ENCODE assay signal across 34 mouse cellular contexts in genomic region chr3:145574468-145574867, GRCm38 (mm10).
"Had no signal": no experiment of that assay in that cellular context is flagged by ENCODE, and none has a peak within 500 bp of the region (broad histone marks: within the 10 kb centered on the region; RNA-seq: fewer than 3 reads in every experiment).

No protein-coding gene starts in this region.

- H3K4me2 ChIP-seq: heart, embryonic 11.5 days; heart, embryonic 13.5 days; heart, embryonic 15.5 days; hindbrain, embryonic 12.5 days; hindbrain, embryonic 13.5 days; hindbrain, embryonic 14.5 days; hindbrain, embryonic 15.5 days; intestine, embryonic 15.5 days; kidney, embryonic 15.5 days had no signal

- H3K9me3 ChIP-seq: heart, embryonic 13.5 days; heart, embryonic 15.5 days; hindbrain, embryonic 10.5 days; hindbrain, embryonic 12.5 days; hindbrain, embryonic 13.5 days; hindbrain, embryonic 15.5 days; intestine, embryonic 15.5 days; kidney, embryonic 15.5 days had no signal

- DNase-seq: heart, postnatal 10 days; heart, postnatal 14 days; heart, postnatal 36 days; heart, postnatal 4 days; kidney, adult 11 months; kidney, adult 18-20 months; kidney, adult 2 months; kidney, adult 8-10 months; kidney, adult 9 months; kidney, postnatal 10 days; kidney, postnatal 14 days; kidney, postnatal 25 days; kidney, postnatal 36 days; kidney, postnatal 4 days; layer of hippocampus, adult 9-11 months; layer of hippocampus, postnatal 36 days had no signal

- ATAC-seq: hindbrain, embryonic 16.5 days; hindbrain, postnatal 0 days; inflammation-experienced regulatory T-cells, adult 6 months; intestine, embryonic 15.5 days; intestine, embryonic 16.5 days; intestine, postnatal 0 days had no signal

- H3K27ac ChIP-seq: heart, embryonic 13.5 days; heart, embryonic 15.5 days; hindbrain, embryonic 10.5 days; hindbrain, embryonic 12.5 days; hindbrain, embryonic 13.5 days; hindbrain, embryonic 14.5 days; hindbrain, embryonic 15.5 days; hindbrain, postnatal 0 days; intestine, embryonic 15.5 days; kidney, embryonic 15.5 days; kidney, postnatal 0 days; layer of hippocampus, adult 2 months; left cerebral cortex, adult 2 months had no signal

- H3K27me3 ChIP-seq: heart, embryonic 13.5 days; heart, embryonic 15.5 days; hindbrain, embryonic 12.5 days; hindbrain, embryonic 13.5 days; hindbrain, embryonic 15.5 days; intestine, embryonic 15.5 days; kidney, embryonic 15.5 days had no signal

- H3K9ac ChIP-seq: heart, embryonic 13.5 days; heart, embryonic 15.5 days; hindbrain, embryonic 12.5 days; hindbrain, embryonic 13.5 days; hindbrain, embryonic 14.5 days; hindbrain, embryonic 15.5 days; intestine, embryonic 15.5 days; kidney, embryonic 15.5 days had no signal

- H3K4me3 ChIP-seq: heart, embryonic 13.5 days; heart, embryonic 15.5 days; hindbrain, embryonic 10.5 days; hindbrain, embryonic 12.5 days; hindbrain, embryonic 13.5 days; hindbrain, embryonic 15.5 days; intestine, embryonic 15.5 days; kidney, embryonic 15.5 days; layer of hippocampus, adult 2 months; left cerebral cortex, adult 2 months had no signal
